ENCODE assay signal across 8 mouse cellular contexts in genomic region chr11:120823956-120824786, GRCm38 (mm10). TPM values are rescaled to one million over a fixed set of nuclear protein-coding genes. Genes with fewer than 3 reads are reported as not detected.
A peak's percentile ranks its signal among the peaks of the same experiment; 100 is the strongest.
DNase-seq lines count a peak whose midpoint lies in the region; ATAC-seq and TF ChIP-seq lines count a peak whose summit lies in the region.

Fasn (minus strand) TSS chr11:120824547.

- H3K36me3 ChIP-seq in ES-E14 (ENCODE audit: control insufficient read depth, insufficient read depth, low read length, poor library complexity, severe bottlenecking), result peaks cover 33% of the 10 kb centered on the region
- H3K36me3 ChIP-seq in forebrain, embryonic 16.5 days (ENCODE audit: control insufficient read depth, insufficient read depth), result peaks cover 7% of the 10 kb centered on the region
- H3K36me3 ChIP-seq in lung, embryonic 14.5 days (ENCODE audit: insufficient read depth), result peaks cover 35% of the 10 kb centered on the region
- H3K36me3 ChIP-seq in thymus, adult 2 months (ENCODE audit: control insufficient read depth, insufficient read depth, low read length), result peaks cover 13% of the 10 kb centered on the region

- in situ Hi-C loops in ES-E14 (cut with MboI; ENCODE audit: low sequenced_read_pairs in 2 of 2, unreplicated experiment in 2 of 2), result no loop called here

- peak within 1 kb of the TSS; percentile 68 for H3K4me2 ChIP-seq in forebrain, embryonic 16.5 days (ENCODE audit: low read length)
- peak within 1 kb of the TSS; percentile 97 for H3K4me2 ChIP-seq in lung, embryonic 14.5 days

- intact Hi-C loops in heart, postnatal 36 days (cut with DNase I), result no loop called here

- under 1% methylated on average over 88 of the region's 109 CpGs for WGBS in forebrain, embryonic 16.5 days
- 0% methylated on average over 102 of the region's 109 CpGs for WGBS in lung, embryonic 14.5 days
- WGBS in olfactory bulb, adult 2 months, result under 1% methylated on average over 99 of the region's 109 CpGs
- WGBS in thymus, adult 2 months, result under 1% methylated on average over 102 of the region's 109 CpGs

- peak within 1 kb of the TSS; percentile 93 for H3K27ac ChIP-seq in ES-E14 (ENCODE audit: insufficient read depth, low read depth, low read length, poor library complexity, severe bottlenecking)
- peak within 1 kb of the TSS; percentile 99 for H3K27ac ChIP-seq in forebrain, embryonic 16.5 days (ENCODE audit: low read length)
- peak within 1 kb of the TSS; percentile 100 for H3K27ac ChIP-seq in layer of hippocampus, adult 2 months
- H3K27ac ChIP-seq in lung, embryonic 14.5 days (ENCODE audit: low read depth), result peak within 1 kb of the TSS; percentile 97
- peak within 1 kb of the TSS; percentile 99 for H3K27ac ChIP-seq in olfactory bulb, adult 2 months (ENCODE audit: insufficient read depth, low read depth, low read length)
- peak within 1 kb of the TSS; percentile 38 for H3K27ac ChIP-seq in thymus, adult 2 months (ENCODE audit: control insufficient read depth, insufficient read depth, low read length)

- H3K9ac ChIP-seq in ES-E14 (ENCODE audit: insufficient read depth, low read depth, low read length, poor library complexity, severe bottlenecking), result peak within 1 kb of the TSS; percentile 94
- peak within 1 kb of the TSS; percentile 67 for H3K9ac ChIP-seq in forebrain, embryonic 16.5 days (replicated peaks; ENCODE audit: low read depth, low read length)
- peak within 1 kb of the TSS; percentile 90 for H3K9ac ChIP-seq in lung, embryonic 14.5 days

- H3K27me3 ChIP-seq in forebrain, embryonic 16.5 days (replicated peaks; ENCODE audit: control insufficient read depth, insufficient read depth, low read length), result no peaks in the 10 kb centered on the region
- H3K27me3 ChIP-seq in lung, embryonic 14.5 days (ENCODE audit: insufficient read depth, low read length), result no peaks in the 10 kb centered on the region
- H3K27me3 ChIP-seq in thymus, adult 2 months (ENCODE audit: control insufficient read depth, insufficient read depth, low read length), result no peaks in the 10 kb centered on the region

- no peaks in the 10 kb centered on the region for H3K9me3 ChIP-seq in ES-E14 (ENCODE audit: control insufficient read depth, insufficient read depth, low read depth, low read length)
- no peaks in the 10 kb centered on the region for H3K9me3 ChIP-seq in forebrain, embryonic 16.5 days (ENCODE audit: control insufficient read depth, low read length)
- no peaks in the 10 kb centered on the region for H3K9me3 ChIP-seq in lung, embryonic 14.5 days (ENCODE audit: low read depth, low read length)

- H3K4me1 ChIP-seq in ES-E14 (ENCODE audit: control insufficient read depth in 2 of 2, insufficient read depth in 2 of 2, low read length in 2 of 2, poor library complexity in 1 of 2), result peaks cover 4 to 31% of the 10 kb centered on the region in 2 experiments; a peak in 3 of 4 replicates
- peaks cover 35% of the 10 kb centered on the region for H3K4me1 ChIP-seq in forebrain, embryonic 16.5 days (replicated peaks; ENCODE audit: control insufficient read depth, insufficient read depth, low read length)
- peaks cover 19% of the 10 kb centered on the region for H3K4me1 ChIP-seq in lung, embryonic 14.5 days (ENCODE audit: insufficient read depth)
- peaks cover 32% of the 10 kb centered on the region for H3K4me1 ChIP-seq in olfactory bulb, adult 2 months (ENCODE audit: control insufficient read depth, insufficient read depth, low read length)
- H3K4me1 ChIP-seq in thymus, adult 2 months (replicated peaks; ENCODE audit: control insufficient read depth, insufficient read depth, low read length), result peaks cover 30% of the 10 kb centered on the region

- H3K4me3 ChIP-seq in ES-E14 (ENCODE audit: insufficient read depth in 1 of 2, low read depth in 1 of 2, low read length in 2 of 2, poor library complexity in 1 of 2, severe bottlenecking in 1 of 2), result peak within 1 kb of the TSS; percentile 87 to 91
- peak within 1 kb of the TSS; percentile 50 for H3K4me3 ChIP-seq in forebrain, embryonic 16.5 days (replicated peaks; ENCODE audit: low read length)
- peak within 1 kb of the TSS; percentile 67 for H3K4me3 ChIP-seq in layer of hippocampus, adult 2 months
- peak within 1 kb of the TSS; percentile 89 for H3K4me3 ChIP-seq in lung, embryonic 14.5 days (ENCODE audit: low read depth, low read length)
- H3K4me3 ChIP-seq in olfactory bulb, adult 2 months (ENCODE audit: insufficient read depth, low read depth, low read length), result peak within 1 kb of the TSS; percentile 74
- peak within 1 kb of the TSS; percentile 78 for H3K4me3 ChIP-seq in thymus, adult 2 months (ENCODE audit: control insufficient read depth, insufficient read depth, low read length)

- TF ChIP-seq POLR2A in olfactory bulb, adult 2 months (IDR thresholded peaks at IDR 0.05; ENCODE audit: insufficient read depth, low read depth, low read length), result peak; percentile 99
- TF ChIP-seq POLR2A in thymus, adult 2 months (IDR thresholded peaks at IDR 0.05; ENCODE audit: control insufficient read depth, extremely low read depth, insufficient read depth, low read length, poor library complexity), result peak; percentile 59

- DNase-seq in ES-E14 (ENCODE audit: low read depth, low spot score), result peak; percentile 90
- peak; percentile 98 for DNase-seq in cerebellum, adult 11-12 months
- peak; percentile 92 to 96 for DNase-seq in heart, postnatal 36 days
- DNase-seq in layer of hippocampus, adult 2 months (ENCODE audit: low spot score in 2 of 2), result peak; percentile 98
- peak; percentile 99 for DNase-seq in lung, embryonic 14.5 days
- DNase-seq in thymus, adult 2 months, result peak; percentile 95

- peak; percentile 70 for TF ChIP-seq CTCF in layer of hippocampus, adult 2 months (conservative IDR thresholded peaks at IDR 0.05)
- TF ChIP-seq CTCF in lung, embryonic 14.5 days (IDR thresholded peaks at IDR 0.05; ENCODE audit: low read depth), result peak; percentile 57
- TF ChIP-seq CTCF in olfactory bulb, adult 2 months (IDR thresholded peaks at IDR 0.05; ENCODE audit: insufficient read depth, low read depth, low read length), result no peak; the same call in 1 of the 2 replicates
- TF ChIP-seq CTCF in thymus, adult 2 months (IDR thresholded peaks at IDR 0.05; ENCODE audit: borderline replicate concordance, control insufficient read depth, extremely low read depth, insufficient read depth, low read length, poor library complexity), result 0 out of 2 replicates have a peak, but pooled peaks have one; percentile 16

- ATAC-seq in forebrain, embryonic 16.5 days, result peak; percentile 91
- ATAC-seq in lung, embryonic 14.5 days (ENCODE audit: insufficient read depth), result peak; percentile 92

TF ChIP-seq in ES-E14, 5 proteins besides CTCF, POLR2A, EP300 and RAD21:
- TF ChIP-seq ZC3H11A (IDR thresholded peaks at IDR 0.05; ENCODE audit: borderline replicate concordance, low read depth, low read length) (no peak), CHD2 (IDR thresholded peaks at IDR 0.05; ENCODE audit: low read depth, low read length) (no peak), HCFC1 (IDR thresholded peaks at IDR 0.05; ENCODE audit: borderline replicate concordance, insufficient read depth, low read length) (no peak), ZNF384 (IDR thresholded peaks at IDR 0.05; ENCODE audit: low read depth, low read length) (no peak), MAFK (IDR thresholded peaks at IDR 0.05; ENCODE audit: insufficient read depth, low read depth, low read length) (no peak)

RNA-seq across cellular contexts. Expression of gene Fasn, which starts in this region (rescaled TPM):
- total RNA-seq in ES-E14 (2012; rRNA removed), result 210 and 251 TPM in 2 replicates
- polyA plus RNA-seq in forebrain, embryonic 16.5 days (2015; fragmentation: Nextera tagmentation; extraction: Ambion mirVana), result 92.0 and 97.4 TPM in 2 replicates
- 10 to 100 TPM; 17.3 to 65.9 TPM for total RNA-seq in heart, postnatal 36 days (2021)
- 100 to 1,000 TPM; 184 to 185 TPM for total RNA-seq in layer of hippocampus, adult 2 months (2021)
- polyA plus RNA-seq in lung, embryonic 14.5 days (2014; fragmentation: Nextera tagmentation; extraction: Ambion mirVana), result 83.3 and 95.5 TPM in 2 replicates
- polyA plus RNA-seq in olfactory bulb, adult 2 months (2012; ENCODE audit: insufficient read depth, insufficient read length, low replicate concordance, missing spikeins), result not detected in 2 replicates
- 973 and 1,776 TPM in 2 replicates for polyA plus RNA-seq in thymus, adult 2 months (2012; rRNA removed)

Comparison
In these comparisons a context has a peak if more than half of its experiments do, and no peak if none do; other contexts are left out.
1. Peak in every context shown above with its lines: DNase-seq, ATAC-seq, H3K4me3 ChIP-seq and H3K27ac ChIP-seq.
2. H3K27ac ChIP-seq: peak in every context shown above with its lines; median percentile 100 in layer of hippocampus, adult 2 months; 99 in forebrain, embryonic 16.5 days; 99 in olfactory bulb, adult 2 months; 97 in lung, embryonic 14.5 days; 93 in ES-E14; 38 in thymus, adult 2 months.